Mouse (Mus musculus) stomach, embryonic 16.5 days (tissue): ENCODE measurements around the gene Acot3. TPM values are rescaled to one million over a fixed set of nuclear protein-coding genes. Genes with fewer than 3 reads are reported as not detected.

Experiments used
- ATAC-seq: fragments of 200-750 bp; cut with Nextera tagmentation; 2 replicates; pipeline ENCODE4 v1.8.0; 2017; ENCODE audit warnings: moderate number of reproducible peaks, moderate TSS enrichment; ENCODE audit not compliant: insufficient read depth, low FRiP score
- H3K27ac ChIP-seq: fragments of 300-500 bp; sonication (generic); 2 replicates; pipeline ENCODE4 v1.5.1; 2014; ENCODE audit warnings: low read length
- H3K27me3 ChIP-seq: fragments of 300-500 bp; sonication (generic); 2 replicates; pipeline ENCODE4 v1.6.1; 2014; ENCODE audit warnings: low read length, control low read depth, mixed read lengths; ENCODE audit not compliant: control insufficient read depth, insufficient read depth
- H3K36me3 ChIP-seq: fragments of 300-500 bp; sonication (generic); 2 replicates; pipeline ENCODE4 v1.6.1; 2014; ENCODE audit warnings: low read length; ENCODE audit not compliant: control insufficient read depth, insufficient read depth
- H3K4me1 ChIP-seq: fragments of 300-500 bp; sonication (generic); 2 replicates; pipeline ENCODE4 v1.6.1; 2014; ENCODE audit warnings: low read length, control low read depth, mixed read lengths; ENCODE audit not compliant: control insufficient read depth, insufficient read depth
- H3K4me2 ChIP-seq: fragments of 300-500 bp; sonication (generic); 2 replicates; pipeline ENCODE4 v1.6.1; 2014; ENCODE audit warnings: low read depth, low read length, mixed read lengths
- H3K4me3 ChIP-seq: fragments of 300-500 bp; sonication (generic); replicated peaks from 2 replicates; pipeline ENCODE4 v1.5.1; 2014; ENCODE audit warnings: mild to moderate bottlenecking, low read length
- H3K9ac ChIP-seq: fragments of 300-500 bp; sonication (generic); 2 replicates; pipeline ENCODE4 v1.6.1; 2014; ENCODE audit warnings: low read length
- H3K9me3 ChIP-seq: fragments of 300-500 bp; sonication (generic); replicated peaks from 2 replicates; pipeline ENCODE4 v1.6.1; 2016; ENCODE audit warnings: low read length, control low read depth; ENCODE audit not compliant: control insufficient read depth
- WGBS: fragments of 180-500 bp; shearing (Covaris S2); extraction: QIAGEN DNeasy Blood & Tissue Kit; methylation state at CpG from one replicate; pipeline ENCODE4 v1.1.7; 2014; 5-methylcytosine and 5-hydroxymethylcytosine counted together
- polyA plus RNA-seq: library from polyadenylated mRNA; unstranded; fragments of >200 nt; fragmentation: Nextera tagmentation; extraction: Ambion mirVana; gene quantifications from 2 replicates; pipeline ENCODE4 v1.2.1, GENCODE M21; 2015

Gene Acot3
- polyA plus RNA-seq, 1 experiment from 2014 or later = 1.4 TPM

GRCm38 (mm10) chr12:84053173-84053572 lies 1.2 kb downstream of the Acot3 start:
- Histone ChIP-seq H3K4me2 (peak overlapping the region; percentile 73), H3K4me3 (peak overlapping the region; percentile 47), H3K36me3 (peaks cover 2% of the 10 kb centered on the region; the same call in 1 of the 2 replicates), H3K9ac (peak overlapping the region; percentile 58), H3K4me1 (0 out of 2 replicates have a peak, but pooled peaks cover 2% of the 10 kb centered on the region), H3K27ac (no peak overlapping the region), H3K27me3 (0 out of 2 replicates have a peak, but pooled peaks cover 3% of the 10 kb centered on the region), H3K9me3 (peaks cover 4% of the 10 kb centered on the region; the same call in 1 of the 2 replicates)
- 7% methylated on average over 16 of the region's 16 CpGs for WGBS
- ATAC-seq = no peak

DNA sequence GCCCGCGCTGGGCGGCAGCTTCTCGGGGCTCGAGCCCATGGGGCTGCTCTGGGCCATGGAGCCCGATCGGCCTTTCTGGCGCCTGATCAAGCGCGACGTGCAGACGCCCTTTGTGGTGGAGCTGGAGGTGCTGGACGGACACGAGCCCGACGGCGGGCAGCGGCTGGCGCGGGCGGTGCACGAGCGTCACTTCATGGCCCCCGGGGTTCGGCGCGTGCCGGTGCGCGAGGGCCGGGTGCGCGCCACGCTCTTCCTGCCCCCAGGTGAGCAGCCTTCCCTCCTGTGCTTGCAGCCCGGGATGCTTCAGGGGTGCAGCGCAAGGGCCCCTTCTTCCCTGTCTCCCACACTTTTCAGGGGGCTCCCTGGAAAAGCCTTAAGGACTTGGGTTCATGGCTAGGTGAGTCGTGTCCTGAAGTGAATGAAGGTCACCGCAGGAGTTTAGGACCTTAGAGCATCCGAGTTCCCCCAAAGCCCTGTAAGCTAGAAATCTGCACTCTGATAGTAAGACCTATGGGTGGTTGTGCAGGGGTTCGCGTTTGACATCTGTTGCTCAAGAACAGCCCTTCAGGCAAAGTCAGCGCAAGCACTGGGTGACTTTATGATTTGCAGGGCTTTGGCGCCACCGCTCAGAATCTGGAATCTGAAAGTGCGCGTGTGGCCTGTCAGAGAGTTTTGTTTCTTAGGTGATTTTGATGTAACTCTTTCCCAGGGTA lies 1.9 kb downstream of the Acot3 start:
- WGBS = 3% methylated on average over 39 of the region's 46 CpGs
- no peak for ATAC-seq

GRCm38 (mm10) chr12:84060946-84061345 lies 9.0 kb downstream of the Acot3 start:
- no peak overlapping the region for H3K9ac ChIP-seq
- H3K4me2 ChIP-seq = no peak overlapping the region
- no peak overlapping the region for H3K27ac ChIP-seq
- no peak overlapping the region for H3K4me3 ChIP-seq
- H3K9me3 ChIP-seq = no peaks in the 10 kb centered on the region
- no peaks in the 10 kb centered on the region for H3K4me1 ChIP-seq
- no peak for ATAC-seq
- 31% methylated on average over 2 of the region's 2 CpGs for WGBS
- no peaks in the 10 kb centered on the region for H3K27me3 ChIP-seq
- H3K36me3 ChIP-seq = no peaks in the 10 kb centered on the region

More for the DNA sequence above, 1.9 kb downstream of the Acot3 start:
- no peaks in the 10 kb centered on the region for H3K9me3 ChIP-seq
- H3K4me2 ChIP-seq = peak overlapping the region; percentile 73
- 0 out of 2 replicates have a peak, but pooled peaks cover 3% of the 10 kb centered on the region for H3K27me3 ChIP-seq
- peak overlapping the region; percentile 47 for H3K4me3 ChIP-seq
- H3K27ac ChIP-seq = no peak overlapping the region
- 0 out of 2 replicates have a peak, but pooled peaks cover 2% of the 10 kb centered on the region for H3K4me1 ChIP-seq
- no peaks in the 10 kb centered on the region for H3K36me3 ChIP-seq
- H3K9ac ChIP-seq = peak overlapping the region; percentile 58

GRCm38 (mm10) chr12:84062336-84062735 lies 10.4 kb downstream of the Acot3 start:
- no peaks in the 10 kb centered on the region for H3K4me1 ChIP-seq
- ATAC-seq = no peak
- H3K36me3 ChIP-seq = no peaks in the 10 kb centered on the region
- WGBS = 88% methylated on average over 20 of the region's 20 CpGs
- H3K27ac ChIP-seq = no peak overlapping the region
- H3K9me3 ChIP-seq = no peaks in the 10 kb centered on the region
- H3K4me3 ChIP-seq = no peak overlapping the region
- H3K9ac ChIP-seq = no peak overlapping the region
- no peaks in the 10 kb centered on the region for H3K27me3 ChIP-seq
- no peak overlapping the region for H3K4me2 ChIP-seq

GRCm38 (mm10) chr12:84063228-84063627 lies 11.3 kb downstream of the Acot3 start:
- H3K27me3 ChIP-seq = peaks cover 4% of the 10 kb centered on the region; the same call in 1 of the 2 replicates
- H3K4me3 ChIP-seq = no peak overlapping the region
- H3K27ac ChIP-seq = no peak overlapping the region
- 67% methylated on average over 5 of the region's 5 CpGs for WGBS
- no peaks in the 10 kb centered on the region for H3K4me1 ChIP-seq
- H3K9ac ChIP-seq = no peak overlapping the region
- H3K9me3 ChIP-seq = no peaks in the 10 kb centered on the region
- H3K4me2 ChIP-seq = no peak overlapping the region
- ATAC-seq = no peak
- no peaks in the 10 kb centered on the region for H3K36me3 ChIP-seq

DNA sequence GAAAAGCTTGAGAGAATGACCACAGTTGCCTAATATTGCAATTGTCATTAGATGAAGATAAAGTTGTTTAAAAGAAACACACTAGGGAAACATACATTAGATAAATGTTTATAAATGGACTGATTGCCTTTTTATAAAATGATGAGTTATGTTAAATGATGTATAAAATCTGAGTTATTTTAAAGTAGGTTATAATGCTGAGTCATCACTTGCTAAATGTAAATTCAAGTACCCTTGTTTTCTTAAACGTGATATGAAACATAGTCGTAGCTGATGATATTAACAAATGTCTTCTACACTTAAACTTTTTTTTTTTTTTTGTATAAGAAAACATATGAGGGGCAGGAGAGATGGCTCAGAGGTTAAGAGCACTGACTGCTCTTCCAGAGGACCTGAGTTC lies 11.9 kb downstream of the Acot3 start:
- H3K9me3 ChIP-seq = no peaks in the 10 kb centered on the region
- H3K4me3 ChIP-seq = no peak overlapping the region
- H3K36me3 ChIP-seq = no peaks in the 10 kb centered on the region
- H3K27ac ChIP-seq = no peak overlapping the region
- no peak overlapping the region for H3K4me2 ChIP-seq
- no peaks in the 10 kb centered on the region for H3K4me1 ChIP-seq
- H3K9ac ChIP-seq = no peak overlapping the region
- ATAC-seq = no peak
- 65% methylated on average over 2 of the region's 2 CpGs for WGBS
- H3K27me3 ChIP-seq = peaks cover 10% of the 10 kb centered on the region; the same call in 1 of the 2 replicates

- Histone ChIP-seq H3K9me3 (no peaks in the 10 kb centered on the region), H3K27me3 (peaks cover 16% of the 10 kb centered on the region; the same call in 1 of the 2 replicates), H3K9ac (no peak overlapping the region), H3K27ac (no peak overlapping the region), H3K4me3 (no peak overlapping the region), H3K36me3 (no peaks in the 10 kb centered on the region), H3K4me1 (no peaks in the 10 kb centered on the region), H3K4me2 (no peak overlapping the region)
- 73% methylated on average over 8 of the region's 8 CpGs for whole genome bisulfite sequencing
- no peak for ATAC-seq
These were observed 12.7 kb downstream of the Acot3 start for GRCm38 (mm10) chr12:84064621-84065020.

DNA sequence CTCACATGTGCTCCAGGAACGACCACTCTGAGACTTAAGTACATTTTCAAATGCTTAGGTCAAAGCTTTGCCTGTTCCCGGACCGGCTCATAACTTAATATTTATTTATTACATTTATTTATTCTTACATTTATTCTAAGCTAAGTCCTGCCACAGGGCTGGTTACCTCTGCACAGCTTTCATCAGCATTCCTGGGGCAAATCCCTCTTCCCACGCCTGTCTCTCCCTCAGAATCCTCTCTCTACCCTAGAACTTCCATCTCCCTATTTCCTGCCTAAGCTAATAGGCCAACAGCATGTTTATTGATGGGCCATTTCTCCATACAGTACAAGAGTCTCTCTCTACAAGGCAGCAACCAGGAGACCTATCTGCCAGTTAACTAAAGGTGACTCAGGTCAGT lies 15.8 kb downstream of the Acot3 start:
- no peak overlapping the region for H3K9ac ChIP-seq
- H3K36me3 ChIP-seq = no peaks in the 10 kb centered on the region
- H3K9me3 ChIP-seq = no peaks in the 10 kb centered on the region
- H3K27me3 ChIP-seq = peaks cover 16% of the 10 kb centered on the region; the same call in 1 of the 2 replicates
- ATAC-seq = no peak
- H3K27ac ChIP-seq = no peak overlapping the region
- WGBS = 67% methylated on average over 4 of the region's 4 CpGs
- H3K4me3 ChIP-seq = no peak overlapping the region
- no peak overlapping the region for H3K4me2 ChIP-seq
- no peaks in the 10 kb centered on the region for H3K4me1 ChIP-seq

DNA sequence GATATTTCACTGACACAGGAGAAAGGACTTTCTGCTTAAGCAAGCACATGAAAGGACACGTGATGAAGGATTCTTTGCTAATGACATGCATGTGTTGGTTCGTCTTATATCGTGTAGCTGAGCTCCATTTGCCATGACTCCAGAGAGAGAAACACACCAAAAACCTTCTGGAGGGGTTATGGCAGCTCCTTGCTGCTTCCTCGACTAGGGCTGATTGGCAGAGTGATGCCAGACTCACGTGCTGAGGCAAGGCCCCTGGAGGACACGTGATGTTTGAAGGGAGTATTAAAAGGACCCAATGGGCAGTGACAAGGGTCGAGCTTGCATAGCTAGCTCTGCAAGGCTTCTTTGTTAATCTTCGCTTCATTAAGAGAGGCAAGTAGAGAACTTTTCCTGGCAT lies 16.4 kb downstream of the Acot3 start:
- Histone ChIP-seq H3K27me3 (peaks cover 16% of the 10 kb centered on the region; the same call in 1 of the 2 replicates), H3K27ac (no peak overlapping the region), H3K4me1 (no peaks in the 10 kb centered on the region), H3K4me3 (no peak overlapping the region), H3K9me3 (no peaks in the 10 kb centered on the region), H3K36me3 (no peaks in the 10 kb centered on the region), H3K9ac (no peak overlapping the region), H3K4me2 (no peak overlapping the region)
- no peak for ATAC-seq
- 69% methylated on average over 8 of the region's 8 CpGs for WGBS
